Mouse (Mus musculus) heart, postnatal 0 days (tissue): ENCODE measurements around the gene Shc1. TPM values are rescaled to one million over a fixed set of nuclear protein-coding genes. Genes with fewer than 3 reads are reported as not detected.

Experiments
- ATAC-seq: fragments of 200-750 bp; cut with Nextera tagmentation; 2 replicates; pipeline ENCODE4 v1.8.0; 2017; ENCODE audit warnings: low read depth, moderate number of reproducible peaks, moderate library complexity; ENCODE audit not compliant: insufficient read depth
- DNase-seq: peaks from one replicate; pipeline ENCODE4 v3.0.0-alpha.2; 2016; ENCODE audit warnings: low spot score
- H3K27ac ChIP-seq: fragments of 300-500 bp; sonication (generic); 2 replicates; pipeline ENCODE4 v1.5.1; 2014; ENCODE audit warnings: low read depth, mild to moderate bottlenecking
- H3K27me3 ChIP-seq: fragments of 300-500 bp; sonication (generic); 2 replicates; pipeline ENCODE4 v1.6.1; 2014; ENCODE audit warnings: low read length, mixed read lengths; ENCODE audit not compliant: control insufficient read depth, insufficient read depth
- H3K36me3 ChIP-seq: fragments of 300-500 bp; sonication (generic); replicated peaks from 2 replicates; pipeline ENCODE4 v1.6.1; 2014; ENCODE audit warnings: low read length, mixed read lengths; ENCODE audit not compliant: control insufficient read depth, insufficient read depth
- H3K4me1 ChIP-seq: fragments of 300-500 bp; sonication (generic); 2 replicates; pipeline ENCODE4 v1.6.1; 2014; ENCODE audit warnings: antibody characterized with exemption; ENCODE audit not compliant: control insufficient read depth, insufficient read depth
- H3K4me2 ChIP-seq: fragments of 300-500 bp; sonication (generic); 2 replicates; pipeline ENCODE4 v1.6.1; 2014; ENCODE audit warnings: low read depth, mild to moderate bottlenecking, low read length, moderate library complexity
- H3K4me3 ChIP-seq: fragments of 300-500 bp; sonication (generic); 2 replicates; pipeline ENCODE4 v1.5.1; 2014; ENCODE audit warnings: low read depth, low read length
- H3K9ac ChIP-seq: fragments of 300-500 bp; sonication (generic); replicated peaks from 2 replicates; pipeline ENCODE4 v1.6.1; 2014; ENCODE audit warnings: low read depth, low read length, mixed read lengths
- H3K9me3 ChIP-seq: fragments of 300-500 bp; sonication (generic); replicated peaks from 2 replicates; pipeline ENCODE4 v1.6.1; 2016; ENCODE audit warnings: low read length; ENCODE audit not compliant: control insufficient read depth
- CTCF ChIP-seq: IDR thresholded peaks from 2 replicates; pipeline ENCODE4 v1.5.1; 2016; ENCODE audit warnings: antibody characterized with exemption, control low read depth, low read depth
- EP300 ChIP-seq: IDR thresholded peaks from 2 replicates; pipeline ENCODE4 v1.6.1; 2016; ENCODE audit warnings: antibody characterized with exemption, low read depth
- WGBS: fragments of 180-500 bp; shearing (Covaris S2); extraction: QIAGEN DNeasy Blood & Tissue Kit; methylation state at CpG from one replicate; pipeline ENCODE4 v1.1.7; 2014; 5-methylcytosine and 5-hydroxymethylcytosine counted together
- polyA plus RNA-seq: library from polyadenylated mRNA; unstranded; fragments of >200 nt; fragmentation: Nextera tagmentation; extraction: Ambion mirVana; gene quantifications from 2 replicates; pipeline ENCODE4 v1.2.1, GENCODE M21; 2015
- total RNA-seq: library from RNA; depleted of rRNA; stranded (reverse); fragments of >200 nt; gene quantifications from 2 replicates; pipeline ENCODE4 v1.2.3, GENCODE M21; 2014; ENCODE audit warnings: low replicate concordance

Shc1 gene
- total and polyA plus RNA-seq, 2 experiments from 2014 or later = 35.8 to 82.1 TPM

DNA sequence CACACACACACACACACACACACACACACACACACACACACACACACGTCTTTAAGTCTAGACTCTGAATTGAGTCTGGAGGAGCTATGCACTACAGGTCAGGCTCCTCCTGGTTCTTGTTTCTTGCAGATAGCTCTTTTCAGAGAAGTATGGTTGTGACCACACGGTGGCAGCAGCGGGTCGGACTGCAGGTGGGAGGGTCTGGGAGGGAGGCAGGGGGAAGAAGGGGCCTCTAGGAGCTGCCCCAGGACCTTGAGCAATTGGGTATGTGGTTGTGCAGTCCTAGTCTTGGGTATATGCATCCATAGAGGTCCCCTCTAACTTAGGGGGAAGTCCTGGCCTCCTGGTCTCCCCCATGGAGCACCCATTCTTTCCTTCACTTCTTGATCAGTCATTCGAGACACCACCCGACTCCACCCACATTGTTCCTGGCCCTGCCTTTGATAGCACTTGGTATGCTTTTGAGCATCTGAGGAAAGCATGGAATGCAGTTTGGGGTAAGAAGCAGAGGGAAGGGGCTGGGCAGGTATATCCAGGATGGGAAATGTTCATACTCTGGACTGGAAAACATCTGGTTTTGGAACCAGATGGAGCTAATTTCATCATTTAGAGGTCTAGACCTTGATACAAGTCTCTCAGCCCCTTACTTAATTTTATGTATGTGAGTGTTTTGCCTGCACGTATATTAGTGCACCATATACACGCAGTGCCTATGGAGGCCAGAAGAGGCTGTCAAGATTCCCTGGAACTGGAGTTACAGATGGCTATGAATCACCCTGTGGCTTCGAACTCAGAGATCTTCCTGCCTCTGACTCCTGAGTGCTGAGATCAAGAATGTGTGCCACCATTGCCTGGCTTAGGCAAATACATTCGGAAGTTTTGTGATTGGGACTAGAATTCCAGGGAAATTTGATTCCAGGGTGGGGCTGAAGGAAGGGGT lies 38.8 kb downstream of the Shc1 start:
- 42% methylated on average over 10 of the region's 10 CpGs for WGBS
- ATAC-seq = no peak
- Histone ChIP-seq H3K27ac (no peak overlapping the region), H3K27me3 (no peaks in the 10 kb centered on the region), H3K4me3 (no peak overlapping the region), H3K4me2 (no peak overlapping the region), H3K9ac (no peak overlapping the region), H3K4me1 (peaks cover 12% of the 10 kb centered on the region), H3K36me3 (no peaks in the 10 kb centered on the region), H3K9me3 (no peaks in the 10 kb centered on the region)
- TF ChIP-seq EP300 (no peak), CTCF (peak; percentile 81)
- peak; percentile 70 for DNase-seq

DNA sequence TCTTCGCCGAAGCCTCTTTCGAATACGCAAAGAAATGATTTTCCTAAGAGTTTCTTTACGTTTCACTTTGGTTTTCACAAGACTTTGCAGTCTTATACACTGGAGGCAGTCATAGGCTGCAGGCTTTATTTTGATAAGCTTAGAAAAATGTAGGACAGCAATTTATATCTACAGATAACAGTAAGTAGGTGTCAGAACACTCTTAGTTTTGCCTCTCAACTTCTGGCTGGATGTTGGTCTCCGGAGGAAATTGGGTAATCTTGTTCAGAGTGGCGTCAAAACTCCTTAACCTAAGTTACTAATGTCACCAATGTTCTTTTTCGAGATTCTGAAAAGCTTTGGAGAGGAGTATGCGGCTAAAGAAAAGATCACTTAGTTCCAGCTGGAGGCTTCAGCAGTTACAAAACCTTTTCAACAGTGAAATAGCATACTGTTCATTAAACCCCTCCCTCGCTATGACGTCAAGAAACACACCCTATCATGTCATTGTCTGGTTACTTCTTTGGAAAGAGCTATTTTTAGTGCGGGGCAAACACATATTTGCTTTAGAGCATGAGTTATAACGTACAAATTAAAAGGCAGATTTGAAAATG lies 40.2 kb downstream of the Shc1 start:
- H3K36me3 ChIP-seq = no peaks in the 10 kb centered on the region
- ATAC-seq (peak; percentile 37; the same call in 1 of the 2 replicates), DNase-seq (peak; percentile 69)
- peaks cover 12% of the 10 kb centered on the region for H3K4me1 ChIP-seq
- peak overlapping the region; percentile 54 for H3K4me3 ChIP-seq
- no peak for TF ChIP-seq EP300
- no peak for TF ChIP-seq CTCF
- H3K27ac ChIP-seq = peak overlapping the region; percentile 21; the same call in 1 of the 2 replicates
- peak overlapping the region; percentile 70 for H3K4me2 ChIP-seq
- H3K9ac ChIP-seq = no peak overlapping the region
- no peaks in the 10 kb centered on the region for H3K27me3 ChIP-seq
- H3K9me3 ChIP-seq = no peaks in the 10 kb centered on the region
- WGBS = 40% methylated on average over 13 of the region's 13 CpGs

DNA sequence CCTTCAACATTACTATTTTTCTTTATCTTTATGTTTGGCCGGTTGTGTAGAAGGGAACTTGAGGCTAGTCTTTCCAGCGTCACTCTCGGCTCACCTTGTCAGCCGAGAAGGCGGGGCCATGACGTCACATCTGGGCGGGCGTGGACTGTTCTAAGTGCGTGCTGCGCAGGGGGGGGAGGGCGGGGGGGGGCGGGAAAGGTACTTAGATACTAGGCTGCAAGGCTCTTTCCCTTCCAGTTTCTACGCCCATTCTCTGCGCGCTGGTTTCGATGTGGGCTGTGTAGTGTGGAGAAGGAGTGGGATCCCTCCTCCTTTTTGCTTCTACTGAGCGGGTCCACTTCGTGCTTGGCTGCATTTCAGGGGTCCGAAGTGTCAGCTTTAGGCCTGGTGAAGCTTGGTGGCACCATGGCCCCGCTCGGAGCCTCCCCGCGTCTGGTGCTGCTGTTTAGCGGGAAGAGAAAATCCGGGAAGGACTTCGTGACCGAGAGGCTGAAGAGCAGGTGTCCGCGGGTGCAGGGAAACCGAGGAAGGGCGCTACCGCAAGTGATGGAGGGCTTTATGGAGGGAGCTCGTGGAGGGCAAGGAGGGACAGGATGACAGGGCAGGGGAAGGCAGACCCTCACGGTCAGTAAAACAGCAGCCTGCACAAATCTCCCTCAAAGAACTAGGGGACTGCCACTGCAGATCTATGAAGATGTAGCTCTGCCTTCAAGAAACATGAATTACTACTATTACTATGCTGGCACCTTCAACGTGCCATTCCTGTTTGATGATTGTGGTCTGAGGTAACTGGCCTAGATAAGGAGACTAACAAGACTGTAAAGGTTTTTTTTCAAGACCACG lies 40.9 kb downstream of the Shc1 start:
- H3K9me3 ChIP-seq = no peaks in the 10 kb centered on the region
- H3K27me3 ChIP-seq = no peaks in the 10 kb centered on the region
- H3K9ac ChIP-seq = peak overlapping the region; percentile 54
- DNase-seq (peak; percentile 74), ATAC-seq (peak; percentile 93)
- H3K4me3 ChIP-seq = peak overlapping the region; percentile 54
- TF ChIP-seq CTCF (no peak), EP300 (no peak)
- H3K36me3 ChIP-seq = no peaks in the 10 kb centered on the region
- H3K27ac ChIP-seq = peak overlapping the region; percentile 21
- peaks cover 12% of the 10 kb centered on the region for H3K4me1 ChIP-seq
- under 1% methylated on average over 36 of the region's 36 CpGs for WGBS
- peak overlapping the region; percentile 70 for H3K4me2 ChIP-seq

DNA sequence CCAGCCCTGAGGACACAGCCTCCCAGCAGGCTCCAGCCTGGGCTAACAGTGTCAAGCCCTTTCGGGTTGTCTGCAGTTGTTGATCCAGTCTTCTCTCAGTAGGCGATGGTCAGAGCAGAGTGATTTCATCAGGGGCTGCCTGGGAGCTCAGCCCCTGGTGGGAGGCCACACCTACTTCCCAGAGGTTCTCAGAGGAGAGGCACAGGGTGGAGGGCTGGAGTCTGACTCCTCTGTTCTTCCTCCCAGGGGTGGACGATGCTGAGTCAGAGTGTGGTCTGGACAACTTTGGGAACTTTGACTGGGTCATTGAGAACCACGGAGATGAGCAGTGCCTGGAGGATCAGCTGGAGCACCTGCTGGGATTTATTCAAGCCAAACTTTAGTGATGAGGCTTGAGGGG lies 50.0 kb downstream of the Shc1 start:
- Histone ChIP-seq H3K4me3 (no peak overlapping the region), H3K36me3 (peaks cover 19% of the 10 kb centered on the region; the same call in 1 of the 2 replicates), H3K4me2 (no peak overlapping the region), H3K27ac (no peak overlapping the region), H3K9me3 (no peaks in the 10 kb centered on the region), H3K4me1 (no peaks in the 10 kb centered on the region), H3K27me3 (no peaks in the 10 kb centered on the region), H3K9ac (no peak overlapping the region)
- 52% methylated on average over 4 of the region's 4 CpGs for WGBS
- TF ChIP-seq CTCF = no peak
- no peak for TF ChIP-seq EP300
- DNase-seq (no peak), ATAC-seq (no peak)

DNA sequence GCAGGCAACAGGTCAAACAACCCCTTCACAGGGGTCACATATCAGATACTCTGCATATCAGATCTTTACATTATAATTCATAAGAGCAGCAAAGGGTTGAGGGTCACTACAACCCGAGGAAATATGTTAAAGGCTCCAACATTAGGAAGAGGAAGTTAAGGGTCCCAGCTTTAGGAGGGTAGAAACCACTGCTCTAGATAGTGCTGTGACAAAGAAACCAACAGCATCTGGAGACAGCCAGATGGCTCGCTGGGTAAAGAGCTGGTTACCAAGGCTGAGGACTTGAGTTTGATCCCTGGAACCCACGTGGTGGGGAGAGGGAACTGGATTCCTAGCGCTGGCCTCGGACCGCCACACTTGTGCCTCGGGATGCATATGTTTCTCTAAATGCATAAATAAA lies 54.0 kb downstream of the Shc1 start:
- no peaks in the 10 kb centered on the region for H3K4me1 ChIP-seq
- H3K9me3 ChIP-seq = no peaks in the 10 kb centered on the region
- no peak overlapping the region for H3K27ac ChIP-seq
- DNase-seq (no peak), ATAC-seq (no peak)
- 71% methylated on average over 7 of the region's 7 CpGs for WGBS
- H3K27me3 ChIP-seq = no peaks in the 10 kb centered on the region
- no peak overlapping the region for H3K9ac ChIP-seq
- H3K4me2 ChIP-seq = no peak overlapping the region
- TF ChIP-seq CTCF = no peak
- TF ChIP-seq EP300 = no peak
- H3K36me3 ChIP-seq = peaks cover 19% of the 10 kb centered on the region; the same call in 1 of the 2 replicates
- no peak overlapping the region for H3K4me3 ChIP-seq
